Mouse (Mus musculus) midbrain, embryonic 16.5 days (tissue): ENCODE results near the gene Gm11042. TPM values are rescaled to one million over a fixed set of nuclear protein-coding genes. Genes with fewer than 3 reads are reported as not detected.

Source experiments
- ATAC-seq: fragments of 200-750 bp; cut with Nextera tagmentation; 2 replicates; pipeline ENCODE4 v1.8.0; 2017; ENCODE audit warnings: moderate TSS enrichment
- H3K27ac ChIP-seq: fragments of 300-500 bp; sonication (generic); 2 replicates; pipeline ENCODE4 v1.5.1; 2014; ENCODE audit warnings: mild to moderate bottlenecking, low read length, mixed read lengths
- H3K27me3 ChIP-seq: fragments of 300-500 bp; sonication (generic); 2 replicates; pipeline ENCODE4 v1.6.1; 2014; ENCODE audit warnings: low read depth, low read length, mixed read lengths; ENCODE audit not compliant: control insufficient read depth, insufficient read depth
- H3K36me3 ChIP-seq: fragments of 300-500 bp; sonication (generic); 2 replicates; pipeline ENCODE4 v1.6.1; 2014; ENCODE audit warnings: mild to moderate bottlenecking, low read length, moderate library complexity, mixed read lengths; ENCODE audit not compliant: control insufficient read depth, insufficient read depth
- H3K4me1 ChIP-seq: fragments of 300-500 bp; sonication (generic); 2 replicates; pipeline ENCODE4 v1.6.1; 2014; ENCODE audit warnings: mild to moderate bottlenecking, low read length, mixed read lengths; ENCODE audit not compliant: control insufficient read depth, insufficient read depth
- H3K4me2 ChIP-seq: fragments of 300-500 bp; sonication (generic); 2 replicates; pipeline ENCODE4 v1.6.1; 2014; ENCODE audit warnings: mild to moderate bottlenecking, low read length, mixed read lengths
- H3K4me3 ChIP-seq: fragments of 300-500 bp; sonication (generic); 2 replicates; pipeline ENCODE4 v1.5.1; 2014; ENCODE audit warnings: low read depth, mild to moderate bottlenecking, low read length, moderate library complexity, mixed read lengths
- H3K9ac ChIP-seq: fragments of 300-500 bp; sonication (generic); 2 replicates; pipeline ENCODE4 v1.6.1; 2014; ENCODE audit warnings: low read depth, low read length, mixed read lengths
- H3K9me3 ChIP-seq: fragments of 300-500 bp; sonication (generic); replicated peaks from 2 replicates; pipeline ENCODE4 v1.6.1; 2014; ENCODE audit warnings: mild to moderate bottlenecking, low read length, mixed read lengths; ENCODE audit not compliant: control insufficient read depth, poor library complexity, severe bottlenecking
- WGBS: fragments of 180-500 bp; shearing (Covaris S2); extraction: QIAGEN DNeasy Blood & Tissue Kit; methylation state at CpG from one replicate; pipeline ENCODE4 v1.1.7; 2014; 5-methylcytosine and 5-hydroxymethylcytosine counted together
- polyA plus RNA-seq: library from polyadenylated mRNA; unstranded; fragments of >200 nt; fragmentation: Nextera tagmentation; extraction: Ambion mirVana; gene quantifications from 2 replicates; pipeline ENCODE4 v1.2.1, GENCODE M21; 2015

Gm11042 gene
- polyA plus RNA-seq, 1 experiment from 2014 or later: not detected

GRCm38 (mm10) chr12:74277265-74277664, 38.9 kb downstream of the Gm11042 start:
- no peak overlapping the region for H3K4me3 ChIP-seq
- no peak overlapping the region for H3K9ac ChIP-seq
- H3K9me3 ChIP-seq: 0 out of 2 replicates have a peak, but pooled peaks cover 4% of the 10 kb centered on the region
- WGBS: 92% methylated on average over 5 of the region's 5 CpGs
- H3K27ac ChIP-seq: no peak overlapping the region
- no peaks in the 10 kb centered on the region for H3K4me1 ChIP-seq
- no peak overlapping the region for H3K4me2 ChIP-seq
- no peaks in the 10 kb centered on the region for H3K27me3 ChIP-seq
- ATAC-seq: no peak
- no peaks in the 10 kb centered on the region for H3K36me3 ChIP-seq

GRCm38 (mm10) chr12:74272545-74272944, 43.6 kb downstream of the Gm11042 start:
- H3K4me1 ChIP-seq: no peaks in the 10 kb centered on the region
- H3K27me3 ChIP-seq: no peaks in the 10 kb centered on the region
- H3K27ac ChIP-seq: no peak overlapping the region
- H3K4me3 ChIP-seq: no peak overlapping the region
- no peak overlapping the region for H3K9ac ChIP-seq
- H3K9me3 ChIP-seq: no peaks in the 10 kb centered on the region
- no peaks in the 10 kb centered on the region; the same call in 1 of the 2 replicates for H3K36me3 ChIP-seq
- WGBS: 93% methylated on average over 17 of the region's 17 CpGs
- no peak overlapping the region for H3K4me2 ChIP-seq
- no peak for ATAC-seq

- Histone ChIP-seq H3K9me3 (no peaks in the 10 kb centered on the region), H3K9ac (no peak overlapping the region), H3K4me3 (no peak overlapping the region), H3K27me3 (no peaks in the 10 kb centered on the region), H3K4me1 (no peaks in the 10 kb centered on the region), H3K27ac (no peak overlapping the region), H3K4me2 (no peak overlapping the region), H3K36me3 (peaks cover 4% of the 10 kb centered on the region)
- no peak for ATAC-seq
- WGBS: 58% methylated on average over 15 of the region's 15 CpGs
Measured at GRCm38 (mm10) chr12:74268644-74269285, 47.4 kb downstream of the Gm11042 start.

- no peaks in the 10 kb centered on the region for H3K9me3 ChIP-seq
- 96% methylated on average over 4 of the region's 4 CpGs for WGBS
- H3K27ac ChIP-seq: no peak overlapping the region
- H3K4me1 ChIP-seq: no peaks in the 10 kb centered on the region
- no peak overlapping the region for H3K4me3 ChIP-seq
- H3K27me3 ChIP-seq: no peaks in the 10 kb centered on the region
- no peak for ATAC-seq
- no peak overlapping the region for H3K9ac ChIP-seq
- H3K36me3 ChIP-seq: peaks cover 4% of the 10 kb centered on the region
- H3K4me2 ChIP-seq: no peak overlapping the region
Measured at GRCm38 (mm10) chr12:74267049-74267448, 49.1 kb downstream of the Gm11042 start.
